Mouse (Mus musculus) MEL (cell line): Measurements from ENCODE around the gene Prepl.

ENCODE experiments used
- CTCF ChIP-seq, 3 experiments: IDR thresholded peaks in 2 of 3; conservative IDR thresholded peaks in 1 of 3; 2 replicates each; pipeline ENCODE4 v1.5.1; 2011 to 2012; ENCODE audit warnings: low read length in 3 of 3, low read depth in 2 of 3, mild to moderate bottlenecking in 2 of 3, improper control_type of control experiment in 1 of 3, inconsistent platforms in 1 of 3, mixed read lengths in 1 of 3, moderate library complexity in 1 of 3; ENCODE audit not compliant: control insufficient read depth in 1 of 3, insufficient read depth in 1 of 3, poor library complexity in 1 of 3, severe bottlenecking in 1 of 3
- EP300 ChIP-seq, 2 experiments: IDR thresholded peaks; 2 replicates each; pipeline ENCODE4 v1.6.1; 2011; ENCODE audit warnings: improper control_type of control experiment in 2 of 2, low read length in 2 of 2, low read depth in 1 of 2, mild to moderate bottlenecking in 1 of 2
- JUND ChIP-seq: IDR thresholded peaks from 2 replicates; pipeline ENCODE4 v1.6.1; 2011; ENCODE audit warnings: low read depth, mild to moderate bottlenecking, improper control_type of control experiment, low read length
- MAX ChIP-seq: IDR thresholded peaks from 2 replicates; pipeline ENCODE4 v1.6.1; 2011; ENCODE audit warnings: low read length, improper control_type of control experiment
- MAZ ChIP-seq: IDR thresholded peaks from 2 replicates; pipeline ENCODE4 v1.6.1; 2012; ENCODE audit warnings: low read depth, mild to moderate bottlenecking, inconsistent platforms, low read length, improper control_type of control experiment
- MEF2A ChIP-seq: IDR thresholded peaks from 2 replicates; pipeline ENCODE4 v1.6.1; 2014; ENCODE audit warnings: low read depth, mild to moderate bottlenecking, inconsistent platforms, low read length, improper control_type of control experiment; ENCODE audit not compliant: poor library complexity, insufficient replicate concordance, severe bottlenecking; ENCODE audit errors: extremely low read depth
- NRF1 ChIP-seq: IDR thresholded peaks from 2 replicates; pipeline ENCODE4 v1.6.1; 2014; ENCODE audit warnings: low read depth, mild to moderate bottlenecking, inconsistent platforms, low read length, improper control_type of control experiment, moderate library complexity; ENCODE audit not compliant: poor library complexity, insufficient read depth, severe bottlenecking
- POLR2A ChIP-seq, 2 experiments: IDR thresholded peaks; 2 replicates each; pipeline ENCODE4 v1.6.1; 2011 to 2012; ENCODE audit warnings: low read length in 2 of 2, mild to moderate bottlenecking in 2 of 2, control low read depth in 1 of 2, improper control_type of control experiment in 1 of 2, low read depth in 1 of 2, moderate library complexity in 1 of 2; ENCODE audit not compliant: control insufficient read depth in 1 of 2, insufficient read depth in 1 of 2, poor library complexity in 1 of 2
- TAL1 ChIP-seq: IDR thresholded peaks from 2 replicates; pipeline ENCODE4 v1.6.1; 2012; ENCODE audit warnings: mild to moderate bottlenecking, inconsistent platforms, low read length, moderate library complexity, mixed read lengths
- USF1 ChIP-seq: IDR thresholded peaks from 2 replicates; pipeline ENCODE4 v1.6.1; 2014; ENCODE audit warnings: low read depth, mild to moderate bottlenecking, inconsistent platforms, low read length, improper control_type of control experiment, moderate library complexity

GRCm38 (mm10) chr17:85018794-85019193, 71.2 kb downstream of the Prepl start:
- TF ChIP-seq MEF2A (no peak), JUND (no peak; the same call in 1 of the 2 replicates), CTCF (IDR thresholded peaks at IDR 0.05 in 2 of 3, conservative IDR thresholded peaks at IDR 0.05 in 1 of 3; ENCODE audit: control insufficient read depth in 1 of 3, insufficient read depth in 1 of 3, low read depth in 2 of 3, low read length in 3 of 3, poor library complexity in 1 of 3, severe bottlenecking in 1 of 3) (no peak), MAZ (no peak), MAX (no peak), POLR2A (IDR thresholded peaks at IDR 0.05; ENCODE audit: control insufficient read depth in 1 of 2, insufficient read depth in 1 of 2, low read depth in 1 of 2, low read length in 2 of 2, poor library complexity in 1 of 2) (no peak), USF1 (no peak), EP300 (IDR thresholded peaks at IDR 0.05; ENCODE audit: low read depth in 1 of 2, low read length in 2 of 2) (no peak), NRF1 (no peak), TAL1 (no peak)
